Mouse (Mus musculus) heart, adult 2 months (tissue): ENCODE data around the gene Actr10.

ENCODE experiments used
- CTCF ChIP-seq: fragments of 200-600 bp; IDR thresholded peaks from 2 replicates; pipeline ENCODE4 v1.8.1; 2022; ENCODE audit warnings: antibody characterized with exemption, mild to moderate bottlenecking, moderate library complexity
- EP300 ChIP-seq: fragments of 200-500 bp; IDR thresholded peaks from 2 replicates; pipeline ENCODE4 v1.6.1; 2011; ENCODE audit warnings: low read depth, low read length, control low read depth; ENCODE audit not compliant: insufficient read depth

GRCm38 (mm10) chr12:70999423-70999903, 61.8 kb downstream of the Actr10 start:
- TF ChIP-seq CTCF (no peak), EP300 (no peak)
